Comparison of ENCODE assay signal across 36 mouse cellular contexts in the genomic region with DNA sequence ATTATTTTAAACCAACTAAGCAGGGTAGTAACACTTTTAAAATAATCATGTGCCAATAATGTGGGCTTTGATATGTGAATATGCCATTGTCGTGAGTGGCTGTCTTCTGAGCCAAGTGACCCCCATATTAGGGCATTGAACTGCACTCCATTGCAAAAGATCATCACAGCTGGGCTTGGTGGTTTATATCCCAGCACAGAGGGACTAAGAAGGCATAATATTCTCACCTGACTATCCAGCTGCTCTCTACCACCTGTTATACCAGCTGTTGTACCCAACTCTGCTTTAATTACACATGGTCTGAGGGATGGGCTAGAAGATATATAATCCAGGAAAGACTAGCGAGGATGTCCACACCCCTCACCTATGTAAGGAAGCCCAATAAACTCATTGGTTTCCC.
"Had no signal": no experiment of that assay in that cellular context is flagged by ENCODE, and none has a peak within 500 bp of the region (broad histone marks: within the 10 kb centered on the region; RNA-seq: fewer than 3 reads in every experiment).

No protein-coding gene starts in this region.

- H3K4me2 ChIP-seq: heart, embryonic 11.5 days; heart, embryonic 12.5 days; heart, embryonic 13.5 days; heart, embryonic 15.5 days; hindbrain, embryonic 12.5 days; hindbrain, embryonic 13.5 days; hindbrain, embryonic 14.5 days; hindbrain, embryonic 15.5 days; intestine, embryonic 15.5 days; kidney, embryonic 15.5 days had no signal

- ATAC-seq: hindbrain, embryonic 16.5 days; hindbrain, postnatal 0 days; inflammation-experienced regulatory T-cells, adult 6 months; intestine, embryonic 15.5 days; intestine, embryonic 16.5 days; intestine, postnatal 0 days had no signal

- H3K9ac ChIP-seq: heart, embryonic 12.5 days; heart, embryonic 13.5 days; heart, embryonic 15.5 days; hindbrain, embryonic 12.5 days; hindbrain, embryonic 13.5 days; hindbrain, embryonic 14.5 days; hindbrain, embryonic 15.5 days; intestine, embryonic 15.5 days; kidney, embryonic 15.5 days had no signal

- H3K36me3 ChIP-seq: heart, embryonic 10.5 days; heart, embryonic 12.5 days; heart, embryonic 13.5 days; heart, embryonic 15.5 days; hindbrain, embryonic 10.5 days; hindbrain, embryonic 12.5 days; hindbrain, embryonic 13.5 days; hindbrain, embryonic 15.5 days; intestine, embryonic 15.5 days; kidney, embryonic 15.5 days had no signal

- H3K9me3 ChIP-seq: heart, embryonic 10.5 days; heart, embryonic 12.5 days; heart, embryonic 13.5 days; heart, embryonic 15.5 days; hindbrain, embryonic 10.5 days; hindbrain, embryonic 12.5 days; hindbrain, embryonic 15.5 days; intestine, embryonic 15.5 days; kidney, embryonic 15.5 days had no signal

- H3K27me3 ChIP-seq: heart, embryonic 12.5 days; heart, embryonic 13.5 days; heart, embryonic 15.5 days; hindbrain, embryonic 12.5 days; hindbrain, embryonic 13.5 days; hindbrain, embryonic 15.5 days; intestine, embryonic 15.5 days; kidney, embryonic 15.5 days had no signal

- H3K4me3 ChIP-seq: heart, embryonic 10.5 days; heart, embryonic 12.5 days; heart, embryonic 13.5 days; heart, embryonic 15.5 days; hindbrain, embryonic 10.5 days; hindbrain, embryonic 12.5 days; hindbrain, embryonic 13.5 days; hindbrain, embryonic 15.5 days; intestine, embryonic 15.5 days; kidney, embryonic 15.5 days; layer of hippocampus, adult 2 months; left cerebral cortex, adult 2 months had no signal

- H3K27ac ChIP-seq: heart, embryonic 10.5 days; heart, embryonic 13.5 days; heart, embryonic 15.5 days; hindbrain, embryonic 10.5 days; hindbrain, embryonic 12.5 days; hindbrain, embryonic 13.5 days; hindbrain, embryonic 14.5 days; hindbrain, embryonic 15.5 days; hindbrain, postnatal 0 days; intestine, embryonic 15.5 days; kidney, embryonic 15.5 days; kidney, postnatal 0 days; layer of hippocampus, adult 2 months; left cerebral cortex, adult 2 months had no signal

- H3K4me1 ChIP-seq: intestine, embryonic 15.5 days; kidney, embryonic 15.5 days had no signal

- DNase-seq: heart, postnatal 10 days; heart, postnatal 14 days; heart, postnatal 36 days; heart, postnatal 4 days; kidney, adult 11 months; kidney, adult 18-20 months; kidney, adult 2 months; kidney, adult 8-10 months; kidney, adult 9 months; kidney, postnatal 10 days; kidney, postnatal 14 days; kidney, postnatal 25 days; kidney, postnatal 36 days; kidney, postnatal 4 days; layer of hippocampus, adult 9-11 months; layer of hippocampus, postnatal 36 days had no signal
